Mouse (Mus musculus) urinary bladder, postnatal 14 days (tissue): Measurements from ENCODE around the gene Scarb2.
A peak's percentile ranks its signal among the peaks of the same experiment; 100 is the strongest.

Source experiments
- DNase-seq: peaks from one replicate; pipeline ENCODE4 v3.0.0; 2021; ENCODE audit warnings: low spot score

Scarb2 gene

DNA sequence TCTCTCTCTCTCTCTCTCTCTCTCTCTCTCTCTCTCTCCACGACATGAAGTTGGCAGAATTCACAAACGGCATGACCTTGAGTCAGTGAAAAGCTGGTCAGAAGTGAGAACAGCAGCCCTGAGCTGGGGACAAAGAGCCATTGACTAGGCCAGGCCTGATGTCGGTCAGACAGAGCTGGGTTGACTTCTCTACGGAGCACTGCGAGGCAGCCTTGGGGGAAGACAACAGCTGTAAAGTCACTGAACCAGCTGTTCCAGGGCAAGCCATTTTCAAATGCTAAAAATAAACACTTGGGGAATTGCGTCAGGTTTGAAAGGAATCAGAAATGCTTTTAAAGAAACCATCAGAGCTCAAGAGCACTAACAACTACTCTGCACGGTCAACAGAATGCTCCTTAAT is 13.2 kb downstream of the Scarb2 start:
- no peak for DNase-seq

DNA sequence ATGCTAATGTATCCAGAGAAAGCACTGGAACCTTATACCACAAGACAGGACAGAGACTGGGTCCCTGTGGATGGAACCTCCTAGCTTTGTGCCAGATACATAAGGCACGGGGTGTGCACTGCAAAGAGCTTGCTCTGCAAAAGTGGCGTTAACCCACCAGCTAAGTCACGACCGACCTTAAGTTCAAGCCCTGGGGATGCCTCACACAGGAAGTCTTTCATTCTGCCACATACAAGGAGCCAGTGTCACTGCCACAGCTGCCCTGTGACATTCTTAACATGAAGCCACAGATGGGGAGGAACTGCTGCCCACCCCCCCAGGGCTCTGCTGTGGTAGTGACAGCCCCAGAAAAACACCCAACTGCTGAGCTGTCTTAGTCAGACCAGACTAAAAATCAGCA is 15.9 kb downstream of the Scarb2 start:
- DNase-seq: no peak

DNA sequence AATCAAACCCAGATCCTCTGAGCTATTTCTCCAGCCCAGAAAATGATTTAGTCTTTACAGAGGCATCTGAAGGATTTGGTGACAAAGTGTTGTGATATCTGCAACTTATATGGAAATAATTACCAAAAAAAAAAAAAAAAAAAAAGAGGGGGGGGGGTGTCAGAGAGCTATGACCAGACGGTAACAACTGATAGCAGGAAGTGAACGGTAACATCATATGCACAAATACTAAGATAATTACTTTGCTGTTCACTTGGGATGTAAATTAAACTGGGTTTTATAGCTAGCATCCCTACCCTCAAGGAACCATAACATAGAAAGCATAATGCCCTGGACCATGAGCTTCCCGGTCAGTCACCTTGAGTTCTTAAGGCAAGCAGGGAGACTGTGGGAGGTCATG is 16.3 kb downstream of the Scarb2 start:
- DNase-seq: no peak

DNA sequence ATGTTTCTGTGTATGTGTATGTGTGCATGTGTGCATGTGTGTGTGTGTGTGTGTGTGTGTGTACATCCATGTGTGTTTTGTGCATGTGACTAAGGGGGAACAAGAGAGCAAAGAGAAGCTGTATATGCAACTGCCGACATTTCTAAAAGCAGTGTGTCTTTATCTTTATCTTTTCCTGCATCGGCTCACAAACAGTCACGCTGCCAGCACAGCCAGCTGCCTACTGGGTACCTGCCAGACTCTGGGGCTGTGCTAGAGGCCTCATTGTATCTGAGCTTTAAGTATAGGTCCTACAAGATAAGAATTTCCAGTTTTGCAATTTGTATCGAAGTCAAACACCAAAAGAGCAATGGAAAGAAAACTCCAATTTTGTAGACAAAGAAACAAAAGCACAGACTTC is 17.1 kb downstream of the Scarb2 start:
- DNase-seq: peak; percentile 63

DNA sequence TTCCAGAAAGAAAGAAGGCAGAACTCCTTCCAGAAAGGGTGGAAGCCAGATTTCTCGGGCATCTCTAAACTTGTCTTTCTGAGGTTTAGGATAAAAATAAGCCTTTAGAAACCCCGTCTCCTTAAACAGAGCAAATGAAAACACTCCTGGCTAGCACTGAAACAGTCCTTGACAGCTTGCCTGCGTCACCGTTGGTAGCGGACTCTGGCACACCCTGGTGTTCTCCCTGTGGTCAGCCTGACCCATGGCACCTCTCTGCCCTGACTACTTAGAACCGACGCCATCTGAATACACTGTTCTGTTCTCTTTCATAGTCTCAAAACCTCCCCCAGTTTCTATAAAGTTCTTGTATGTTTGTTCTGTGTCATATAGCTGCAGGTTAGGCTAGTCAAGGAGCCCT is 17.7 kb downstream of the Scarb2 start:
- DNase-seq: peak; percentile 46

DNA sequence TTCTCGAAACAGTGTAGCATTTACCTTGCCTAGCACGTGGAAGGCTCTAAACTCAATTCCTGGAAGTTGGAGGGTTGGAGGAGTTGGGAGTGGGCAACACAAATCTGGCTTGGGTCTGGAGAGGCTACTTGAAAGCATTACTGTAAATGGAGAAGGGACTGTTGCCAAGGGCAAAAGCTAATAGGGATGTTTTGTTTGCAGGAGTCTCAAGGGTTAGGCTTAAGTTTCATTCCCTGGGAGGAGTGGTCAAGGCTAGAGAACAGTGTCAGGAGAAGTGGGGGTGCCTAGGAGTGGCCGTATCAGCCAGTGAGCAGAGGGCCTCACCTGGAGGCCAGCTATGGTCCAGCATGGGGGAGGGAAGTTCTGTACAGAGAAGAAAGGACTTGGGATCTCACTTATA is 18.2 kb downstream of the Scarb2 start:
- DNase-seq: no peak

DNA sequence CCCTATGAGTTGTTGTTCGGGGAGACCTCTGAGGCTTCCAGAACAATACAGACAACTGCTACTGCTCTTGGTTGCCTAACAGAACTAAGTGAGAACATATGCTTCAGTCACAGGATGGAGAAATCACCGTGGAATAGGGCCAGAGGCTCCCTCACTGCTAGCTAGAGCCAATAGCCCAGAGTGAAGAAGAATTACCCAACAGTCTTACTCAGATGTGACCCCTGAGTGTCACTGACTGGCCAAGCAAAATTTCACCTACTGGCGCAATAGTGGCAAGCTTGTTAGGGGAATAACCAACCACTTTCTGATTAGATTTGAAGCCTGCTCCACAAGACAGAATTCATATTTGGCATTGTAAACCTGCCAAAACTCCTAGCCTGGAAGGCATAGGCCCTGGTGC is 19.9 kb downstream of the Scarb2 start:
- DNase-seq: peak; percentile 32

DNA sequence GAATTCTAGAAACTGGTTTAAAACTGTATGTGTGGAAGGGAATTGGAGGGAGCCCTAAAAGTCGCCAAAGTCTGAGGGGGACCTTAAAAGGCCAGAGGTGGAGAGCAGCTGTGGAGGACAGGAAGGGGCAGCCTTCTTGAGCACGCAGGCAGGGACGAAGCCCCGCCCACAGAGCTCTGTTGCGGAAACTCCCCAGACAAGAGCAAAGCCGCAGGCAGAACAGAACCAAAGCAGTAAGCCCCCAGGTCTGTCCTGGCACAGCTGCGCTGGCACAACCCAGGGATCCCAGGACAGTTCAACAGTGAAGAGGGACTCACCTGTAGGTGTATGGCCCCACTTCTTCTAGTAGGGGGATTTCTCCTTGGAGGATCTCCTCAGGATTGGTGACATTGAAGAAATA is 21.8 kb downstream of the Scarb2 start:
- no peak for DNase-seq

DNA sequence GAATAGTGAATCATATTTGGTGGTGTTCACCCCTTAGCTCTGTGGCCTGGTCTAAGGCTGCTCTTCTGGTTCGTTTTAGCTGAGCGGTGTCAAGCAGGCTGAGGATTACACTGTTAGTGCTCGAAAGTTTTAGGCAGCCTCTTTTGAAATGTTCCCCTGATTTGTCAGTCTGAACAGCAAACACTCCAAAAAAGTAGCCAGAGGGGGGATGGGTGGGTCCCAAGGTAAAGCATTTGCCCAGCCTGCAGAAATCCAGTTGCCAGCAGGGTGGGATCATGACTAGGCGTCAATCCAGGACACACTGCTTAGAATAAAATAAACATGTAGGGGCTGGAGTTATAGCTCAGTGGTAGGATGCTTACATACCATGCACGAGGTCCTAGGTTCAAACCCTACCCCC is 33.8 kb downstream of the Scarb2 start:
- DNase-seq: no peak

DNA sequence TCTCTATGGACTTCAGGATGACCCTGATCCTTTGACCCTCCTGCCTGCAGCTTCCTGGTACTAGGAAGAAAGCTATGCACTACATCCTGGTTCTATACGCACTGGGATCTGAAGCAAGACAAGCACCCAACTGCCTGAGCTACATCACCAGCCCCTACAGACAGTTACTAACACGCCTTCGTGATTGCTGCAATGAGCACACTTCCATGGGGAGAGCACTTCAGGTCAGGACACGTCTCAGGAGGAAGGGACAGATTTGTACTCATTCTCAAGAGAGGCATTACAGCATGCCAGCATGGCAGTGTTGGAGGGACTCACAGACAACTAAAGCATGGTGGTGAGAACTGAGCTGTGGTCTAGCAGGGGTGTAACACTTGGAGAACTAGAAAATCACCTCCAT is 35.1 kb downstream of the Scarb2 start:
- DNase-seq: peak; percentile 41

DNA sequence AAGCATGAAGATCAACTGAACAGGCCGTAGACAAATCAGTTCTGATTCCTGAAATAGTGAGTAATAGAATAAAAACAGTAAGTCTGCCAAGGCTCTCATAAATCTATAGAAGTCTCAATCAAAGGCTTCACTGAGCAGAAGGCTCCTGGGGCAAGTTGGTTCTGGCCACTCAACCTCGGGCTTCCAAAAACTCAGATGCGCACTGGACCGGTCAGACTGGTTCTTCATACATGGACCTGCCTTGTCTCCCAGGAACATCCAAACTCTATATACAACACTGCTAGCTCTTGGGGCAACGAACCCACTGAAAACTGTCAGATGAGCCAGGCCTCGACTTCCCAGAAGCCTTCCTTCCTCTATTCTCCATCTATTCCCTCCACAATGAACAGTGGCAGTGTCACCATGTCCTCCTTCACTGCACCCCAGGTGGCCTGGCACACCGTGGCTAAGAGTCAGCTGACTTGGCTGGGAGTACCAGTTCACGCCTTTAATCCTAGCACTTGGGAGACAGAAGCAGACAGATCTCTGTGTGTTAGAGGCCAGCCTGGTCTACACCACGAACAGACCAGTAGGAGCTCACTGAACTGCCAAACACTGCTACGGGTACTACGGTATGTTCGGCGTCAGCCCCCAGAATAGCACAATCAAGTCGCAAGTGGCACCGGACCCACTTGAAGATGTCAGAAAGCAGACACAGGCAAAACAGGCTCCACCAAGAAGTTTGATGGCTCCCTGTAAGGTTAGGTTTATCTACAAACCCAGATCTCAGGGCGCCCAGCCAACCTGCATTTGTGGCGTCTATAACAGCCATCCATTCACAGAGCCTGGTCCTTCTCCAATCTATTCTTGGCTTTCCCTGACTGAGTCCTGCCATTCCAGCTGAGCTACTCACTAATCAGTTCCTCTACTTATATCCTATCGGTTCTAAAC is 37.2 kb downstream of the Scarb2 start:
- DNase-seq: peak; percentile 70

DNA sequence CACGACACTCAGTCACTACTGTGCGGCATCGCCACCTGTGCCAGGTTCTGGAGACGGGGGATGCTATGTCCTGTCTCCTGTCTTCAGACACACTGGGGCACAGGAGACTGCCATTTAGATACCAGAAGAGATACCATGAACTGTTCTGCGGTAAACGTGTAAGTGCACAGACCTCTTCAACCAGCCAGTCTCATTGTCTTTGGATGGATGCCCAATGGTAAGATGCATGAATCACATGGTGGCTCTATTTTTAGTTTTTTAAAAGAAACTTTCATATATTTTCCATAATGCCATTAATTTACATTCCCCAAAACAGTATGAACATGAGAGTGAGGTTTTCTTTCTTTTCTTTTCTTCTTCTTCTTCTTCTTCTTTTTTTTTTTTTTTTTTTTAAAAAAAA is 38.4 kb downstream of the Scarb2 start:
- no peak for DNase-seq

DNA sequence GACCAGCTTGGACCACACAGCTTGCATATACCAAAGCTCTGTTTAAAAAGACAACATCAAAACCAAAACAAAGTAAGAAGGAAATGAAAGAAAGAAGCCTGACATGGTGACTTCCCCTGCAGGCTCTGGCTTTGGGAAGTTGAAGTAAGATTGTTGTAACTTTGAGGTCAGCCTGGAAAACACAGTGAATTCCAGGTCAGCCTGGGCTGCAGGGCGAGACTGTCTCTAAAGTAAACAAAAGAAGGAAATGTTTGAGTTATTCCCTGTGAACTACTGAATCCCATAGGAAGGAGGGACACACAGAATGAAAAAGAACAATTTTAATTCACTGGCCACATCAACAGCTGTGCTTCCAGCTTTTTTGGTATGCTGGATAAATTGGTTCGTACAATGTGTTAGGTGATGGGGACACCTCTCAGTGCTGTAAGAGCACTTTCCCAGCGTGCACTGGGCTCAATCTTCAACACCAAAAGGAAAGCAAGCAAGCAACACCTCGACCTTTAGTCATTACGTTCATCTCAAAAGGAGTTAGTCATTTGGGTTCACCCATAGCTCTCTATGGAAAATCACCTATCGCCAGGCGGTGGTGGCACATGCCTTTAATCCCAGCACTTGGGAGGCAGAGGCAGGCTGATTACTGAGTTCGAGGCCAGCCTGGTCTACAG is 39.4 kb downstream of the Scarb2 start:
- DNase-seq: no peak

DNA sequence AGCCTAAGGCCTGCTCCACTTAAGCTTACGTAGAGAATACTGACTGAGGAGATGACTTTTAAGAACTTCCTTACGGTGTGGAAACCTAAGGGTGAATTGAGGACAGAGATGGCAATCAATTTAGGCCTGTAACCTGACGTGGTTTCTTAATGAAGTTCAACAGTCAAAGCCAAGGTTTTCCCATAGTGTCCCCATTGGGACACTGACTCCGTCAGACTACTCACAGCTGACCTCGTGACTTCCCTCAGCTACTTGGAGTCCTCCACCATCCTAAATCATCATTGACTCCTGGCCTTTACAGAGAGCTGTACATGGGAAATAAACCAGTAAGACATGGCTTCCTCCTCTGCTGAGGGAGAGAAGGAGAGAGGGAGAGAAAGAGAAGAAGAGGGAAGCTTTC is 41.1 kb downstream of the Scarb2 start:
- DNase-seq: no peak

DNA sequence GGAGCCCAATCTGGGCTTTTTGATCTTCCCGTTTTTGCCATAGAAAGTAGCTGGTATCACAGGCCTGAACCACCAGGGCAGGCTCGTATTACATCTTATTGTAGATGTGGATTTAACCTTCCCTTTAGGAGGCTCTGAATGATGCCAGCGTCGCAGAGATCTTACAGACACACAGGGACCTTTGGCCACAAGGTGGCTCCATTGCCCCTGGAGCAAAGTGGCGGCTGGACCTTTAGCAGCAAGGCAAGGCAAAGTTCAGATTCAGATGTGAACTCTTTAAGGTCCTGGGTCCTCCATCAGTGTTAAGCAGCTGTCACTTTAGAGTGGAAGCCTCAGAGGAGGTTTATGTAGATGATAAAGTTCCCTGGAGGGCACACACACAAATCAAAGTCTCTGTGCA is 45.3 kb downstream of the Scarb2 start:
- DNase-seq: peak; percentile 75

DNA sequence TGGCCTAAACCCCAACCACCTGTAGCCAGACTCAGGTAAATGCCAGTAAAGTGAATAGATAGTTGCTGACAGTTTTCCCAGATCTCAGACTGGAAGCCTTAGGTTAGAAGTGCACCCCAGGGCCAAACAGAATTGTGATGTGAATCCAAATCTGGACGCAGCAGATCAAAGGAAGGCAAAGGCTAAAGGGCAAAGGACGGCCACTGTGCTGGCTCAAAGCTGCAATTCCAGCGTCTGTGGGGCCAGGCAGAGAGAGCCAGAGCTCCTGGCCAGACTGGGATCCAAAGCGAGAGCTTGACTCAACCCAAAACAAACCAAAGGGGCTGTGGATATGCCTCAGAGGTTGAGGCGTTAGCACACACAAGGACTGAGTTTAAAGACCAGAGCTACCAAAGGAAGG is 47.9 kb downstream of the Scarb2 start:
- DNase-seq: no peak

DNA sequence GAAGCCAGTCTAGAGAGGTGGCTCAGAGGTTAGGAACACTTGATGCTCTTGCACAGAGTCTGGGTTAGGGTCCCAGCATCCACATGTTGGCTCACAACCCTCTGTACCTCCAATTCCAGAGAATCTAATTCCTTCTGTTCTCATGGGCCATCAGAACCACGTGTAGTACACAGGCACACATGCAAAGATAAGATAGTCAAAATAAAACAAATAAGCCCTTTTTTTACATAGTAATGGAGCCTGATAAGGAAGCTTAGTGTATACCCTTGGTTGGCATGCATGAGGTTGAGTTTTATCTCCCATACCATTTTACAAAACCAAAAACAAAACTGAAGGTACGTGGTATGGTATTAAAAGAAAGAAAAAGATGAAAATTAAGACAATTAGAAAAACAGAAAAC is 49.2 kb downstream of the Scarb2 start:
- DNase-seq: no peak

DNA sequence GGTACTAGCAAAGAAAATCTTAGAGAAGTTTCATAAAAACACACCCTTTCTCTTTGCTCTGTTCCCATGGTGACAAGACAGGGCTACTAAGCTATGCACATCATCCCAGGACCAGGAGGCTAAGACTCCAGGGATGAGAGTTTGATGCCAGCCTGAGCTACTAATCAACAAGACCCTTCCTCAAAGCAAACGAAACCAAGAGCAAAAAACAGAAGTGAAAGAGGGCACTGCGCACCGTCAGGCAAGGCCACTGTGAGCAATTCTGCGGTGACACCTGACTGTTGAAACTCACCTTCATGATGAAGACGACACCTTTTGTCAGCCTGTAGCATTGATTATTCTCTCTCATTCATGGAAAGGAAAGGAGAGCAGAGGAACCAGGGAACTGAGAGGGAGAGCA is 53.8 kb downstream of the Scarb2 start:
- no peak for DNase-seq

DNA sequence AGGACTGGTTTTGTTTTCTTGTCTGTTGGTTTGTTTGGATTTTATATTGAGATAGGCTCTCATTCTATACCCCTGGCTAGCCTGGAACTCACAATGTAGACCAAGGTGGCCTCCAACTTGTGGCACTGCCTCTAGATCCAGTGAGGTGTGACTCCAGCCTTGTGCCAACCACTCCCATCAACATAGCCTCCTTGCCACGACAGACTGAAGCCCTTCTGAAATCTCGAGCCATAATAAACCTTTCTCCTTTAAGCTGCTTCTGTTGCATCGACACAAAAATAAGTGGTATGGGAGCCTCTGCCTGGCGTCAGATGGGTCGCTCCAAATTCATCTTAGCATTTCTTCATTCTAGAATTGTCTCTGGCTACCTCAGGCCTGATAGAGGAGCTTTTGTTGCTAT is 59.9 kb downstream of the Scarb2 start:
- DNase-seq: no peak

DNA sequence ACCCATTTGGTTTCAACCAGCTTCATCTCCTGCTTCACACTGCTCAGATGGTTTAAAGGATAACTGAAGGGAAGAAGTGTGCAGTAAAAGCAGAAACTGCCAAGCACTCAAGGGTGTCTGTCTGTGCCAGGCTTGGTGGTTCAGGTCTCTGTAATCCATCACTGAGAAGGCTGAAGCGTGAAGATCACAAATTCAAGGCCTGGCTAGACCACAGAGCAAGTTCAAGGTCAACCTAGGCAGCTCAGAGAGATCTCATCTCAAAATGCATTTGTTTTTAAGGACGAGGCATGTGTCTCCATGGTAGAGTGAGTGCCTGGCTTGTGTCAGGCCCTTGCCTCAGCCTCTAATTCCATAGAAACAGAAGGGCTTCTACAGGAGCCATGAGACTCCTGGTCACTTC is 61.6 kb downstream of the Scarb2 start:
- no peak for DNase-seq

DNA sequence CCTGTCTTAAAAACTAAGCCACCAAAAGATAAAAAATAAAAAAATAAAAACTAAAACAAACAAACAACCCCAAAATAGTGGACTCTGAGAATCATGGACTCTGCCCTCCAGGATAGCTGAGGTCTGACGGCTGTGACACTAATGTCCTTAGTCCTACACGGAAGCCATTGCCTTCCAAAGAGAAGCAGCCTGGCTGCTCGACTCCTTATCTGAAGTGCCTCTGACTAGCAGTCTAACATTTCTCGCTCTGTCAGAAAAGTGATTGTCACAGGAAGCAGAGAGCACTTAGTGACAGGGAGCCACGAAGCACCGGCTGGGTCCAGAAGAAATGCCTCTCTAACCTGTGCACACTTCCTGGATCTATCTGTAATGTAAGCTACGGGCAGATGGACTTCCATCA is 63.7 kb downstream of the Scarb2 start:
- no peak for DNase-seq

DNA sequence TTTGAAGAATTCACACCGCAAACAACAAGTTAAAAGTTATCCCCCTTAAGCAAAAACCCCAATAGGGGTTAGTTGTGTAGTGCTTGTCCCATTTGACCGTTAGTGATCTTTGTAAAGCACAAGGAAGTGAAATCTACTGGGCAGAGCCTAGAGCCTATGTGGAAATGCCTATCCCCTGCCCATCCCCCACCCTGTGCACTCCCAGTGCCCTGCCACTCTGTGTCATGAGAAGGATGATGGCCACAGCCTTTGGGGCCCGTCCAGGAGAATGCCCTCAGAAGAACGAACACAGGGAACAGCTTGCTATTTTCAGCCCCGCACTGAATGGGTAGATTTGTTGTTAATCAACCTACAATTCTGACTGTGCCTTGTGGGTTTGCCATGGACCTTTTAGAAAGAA is 65.1 kb downstream of the Scarb2 start:
- DNase-seq: peak; percentile 21

DNA sequence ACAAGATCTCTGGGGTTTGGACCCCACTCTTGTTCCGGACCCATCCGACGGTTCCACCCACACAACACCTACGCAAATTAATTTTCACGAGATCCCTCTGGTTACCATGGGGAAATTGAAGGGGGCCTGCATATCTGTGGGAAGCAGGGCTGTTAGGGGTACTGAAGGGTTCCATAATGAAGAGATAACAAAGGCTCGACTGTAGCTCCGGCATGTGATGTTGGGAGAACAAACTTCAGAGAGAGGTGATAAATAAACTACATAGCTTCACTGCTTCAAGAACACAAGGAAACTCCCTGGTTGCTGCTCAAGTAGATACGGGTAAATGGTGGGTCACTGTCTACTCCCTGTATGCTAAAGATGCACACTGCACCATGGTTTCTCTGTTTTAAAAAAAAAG is 68.1 kb downstream of the Scarb2 start:
- no peak for DNase-seq
